Mouse (Mus musculus) kidney, adult 18-20 months (tissue): ENCODE measurements around the gene Psmc3ip.
"Not testable (repeated sequence)": the region's sequence is repeated elsewhere in the genome, so short reads cannot be mapped to it uniquely, and the experiment has no call there.

Source experiments
- DNase-seq: peaks from one replicate; pipeline ENCODE4 v3.0.0; 2021

The Psmc3ip gene

DNA sequence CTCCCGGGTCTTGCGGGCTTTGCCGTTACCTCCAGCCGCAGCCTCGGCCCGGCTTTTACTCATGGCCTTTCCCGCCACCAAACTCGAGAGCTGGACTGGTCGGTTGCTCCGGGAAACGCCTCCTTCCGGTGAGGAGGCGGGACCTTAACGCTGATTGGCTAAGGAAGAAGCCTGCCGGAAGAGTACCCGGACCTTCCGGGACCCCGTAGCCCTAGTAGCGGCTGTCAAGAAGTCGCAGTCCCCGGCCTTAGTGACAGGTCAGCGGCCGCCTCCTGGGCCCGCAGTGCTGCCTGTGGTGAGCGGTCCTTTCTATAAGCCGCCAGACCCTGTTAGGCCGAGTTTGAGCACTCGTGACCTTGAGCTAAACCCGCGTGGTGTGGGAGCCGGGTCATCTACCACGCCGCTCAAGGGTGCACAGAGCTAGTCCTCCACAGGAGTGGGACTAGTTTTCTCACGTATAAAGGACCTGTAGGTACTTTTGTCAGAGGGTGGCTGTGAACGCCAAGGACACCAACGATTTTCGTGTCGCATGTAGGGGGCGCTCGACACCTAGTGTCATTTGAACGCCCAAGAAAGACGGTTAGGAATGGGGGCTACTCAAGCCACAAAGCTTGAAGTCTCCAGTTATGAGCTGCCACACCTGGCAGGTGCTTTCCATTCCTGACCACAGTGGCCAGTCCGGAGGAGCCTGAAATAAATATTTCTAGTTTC, at the start of gene Psmc3ip:
Gene Psmc3ip, minus strand, starts transcription at position 123 of the 711 bp plus-strand sequence.
- DNase-seq, result peak; percentile 96

DNA sequence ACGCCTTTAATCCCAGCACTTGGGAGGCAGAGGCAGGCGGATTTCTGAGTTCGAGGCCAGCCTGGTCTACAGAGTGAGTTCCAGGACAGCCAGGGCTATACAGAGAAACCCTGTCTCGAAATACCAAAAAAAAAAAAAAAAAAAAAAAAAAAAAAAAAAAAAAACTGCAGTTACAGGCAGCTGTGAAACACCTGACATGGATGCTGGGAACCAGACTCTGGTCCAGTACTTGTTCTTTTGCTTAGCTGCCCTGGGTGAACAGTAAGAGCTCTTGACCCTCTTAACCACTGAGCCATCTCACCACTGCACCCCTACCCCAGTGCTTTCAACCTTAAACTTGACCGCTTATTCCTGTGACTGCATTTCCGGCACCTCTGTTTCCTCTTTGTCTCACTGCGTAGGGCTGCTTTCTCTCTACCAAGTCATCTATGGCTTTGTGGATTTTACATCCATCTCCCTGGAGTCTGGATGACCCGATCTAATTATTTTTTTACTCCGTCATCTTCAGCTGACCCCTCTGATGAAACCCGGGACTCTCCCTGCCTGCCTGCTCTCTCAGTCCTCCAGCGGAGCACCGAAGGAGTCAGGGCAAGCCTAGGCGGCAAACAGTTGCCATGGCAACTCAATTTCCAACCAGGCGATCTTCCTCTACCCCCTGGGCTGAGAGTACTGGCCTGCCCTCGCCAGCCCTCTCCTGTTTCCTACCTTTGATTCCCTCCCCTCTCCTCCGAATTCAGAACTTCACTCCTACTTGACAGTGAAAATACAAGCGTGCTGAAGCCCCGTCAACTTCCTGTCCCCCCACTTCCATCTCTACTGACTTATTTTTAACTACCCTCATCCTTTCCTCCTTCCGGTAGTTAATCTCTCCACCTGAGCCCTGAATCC, 48.3 kb upstream of the Psmc3ip start:
- peak; percentile 43 for DNase-seq

DNA sequence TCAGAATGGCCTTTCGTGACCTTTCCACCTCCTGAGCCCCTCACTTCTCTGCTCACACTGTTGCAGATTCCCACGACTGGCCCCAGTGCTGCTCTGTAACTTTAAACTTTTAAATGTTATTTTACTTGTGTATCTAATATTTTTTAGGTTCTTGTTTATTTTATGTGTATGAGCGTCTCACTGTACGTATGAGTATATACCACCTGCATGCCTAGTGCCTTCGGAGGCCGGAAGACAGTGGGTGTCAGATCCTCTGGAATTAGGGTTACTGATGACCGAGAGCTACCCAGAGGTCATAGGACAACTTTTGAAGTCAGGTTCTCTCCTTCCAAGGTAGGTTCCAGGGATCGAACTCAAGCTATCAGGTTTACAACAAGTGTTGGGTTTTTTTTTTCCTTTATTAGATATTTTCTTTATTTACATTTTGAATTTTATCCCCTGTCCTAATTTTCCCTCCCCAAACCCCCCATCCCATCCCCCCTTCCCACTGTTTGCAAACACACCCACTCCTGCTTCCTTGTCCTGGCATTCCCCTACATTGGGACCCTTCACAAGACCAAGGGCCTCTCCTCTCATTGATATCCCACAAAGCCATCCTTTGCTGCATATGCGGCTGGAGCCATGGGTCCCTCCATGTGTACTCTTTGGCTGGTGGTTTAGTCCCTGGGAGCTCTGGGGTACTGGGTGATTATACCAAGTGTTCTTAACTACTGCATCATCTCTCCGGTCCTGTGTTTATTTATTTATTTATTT, 47.2 kb upstream of the Psmc3ip start:
- no peak for DNase-seq

DNA sequence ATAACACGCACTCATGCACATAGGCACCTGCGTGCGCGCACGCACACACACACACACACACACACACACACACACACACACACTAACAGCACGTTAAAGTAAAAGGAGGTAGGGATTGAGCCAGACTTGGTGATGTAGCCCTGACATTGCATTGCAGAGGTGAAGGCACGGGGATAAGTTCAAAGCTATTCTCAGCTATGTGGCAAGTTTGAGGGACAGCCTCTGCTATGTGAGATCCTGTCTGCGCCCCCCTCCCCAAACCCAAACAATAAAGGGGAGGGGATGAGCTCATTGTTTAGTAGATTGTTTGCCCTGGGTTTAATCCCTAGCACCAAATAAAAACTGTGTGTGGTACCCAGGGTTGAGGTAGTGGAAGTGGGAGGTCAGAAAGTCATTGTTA, 45.9 kb upstream of the Psmc3ip start:
- DNase-seq, result no peak

DNA sequence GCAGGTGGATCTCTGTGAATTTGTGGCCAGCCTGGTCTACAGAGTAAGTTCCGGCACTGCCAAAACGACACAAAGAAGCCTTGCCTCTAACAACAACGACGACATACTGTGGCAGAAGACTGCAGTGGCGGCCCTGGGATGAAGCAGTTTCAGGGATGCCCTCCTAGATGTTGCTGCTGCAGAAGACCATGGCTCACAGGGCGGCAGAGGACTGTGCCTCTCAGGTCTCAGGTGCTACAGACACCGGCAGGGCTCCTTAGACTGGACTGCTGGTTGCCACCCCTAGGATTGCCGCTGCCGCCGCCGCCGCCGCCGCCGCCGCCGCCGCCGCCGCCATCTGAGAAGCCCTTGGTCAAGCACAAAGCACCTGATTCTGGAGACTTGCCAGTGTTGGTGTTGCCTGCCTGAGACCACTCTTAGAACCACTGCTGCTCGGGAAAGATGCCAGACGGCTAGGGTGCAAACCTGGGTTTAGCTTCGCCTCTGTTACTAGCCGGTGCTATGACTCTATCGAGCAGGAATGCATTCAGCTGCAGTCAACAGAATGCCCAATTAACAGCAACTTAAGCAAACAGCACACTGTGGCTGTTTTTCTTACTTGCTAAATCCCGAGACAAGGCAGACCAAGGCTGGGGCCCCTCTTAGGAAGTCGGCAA, 45.1 kb upstream of the Psmc3ip start:
- DNase-seq, result peak; percentile 36

DNA sequence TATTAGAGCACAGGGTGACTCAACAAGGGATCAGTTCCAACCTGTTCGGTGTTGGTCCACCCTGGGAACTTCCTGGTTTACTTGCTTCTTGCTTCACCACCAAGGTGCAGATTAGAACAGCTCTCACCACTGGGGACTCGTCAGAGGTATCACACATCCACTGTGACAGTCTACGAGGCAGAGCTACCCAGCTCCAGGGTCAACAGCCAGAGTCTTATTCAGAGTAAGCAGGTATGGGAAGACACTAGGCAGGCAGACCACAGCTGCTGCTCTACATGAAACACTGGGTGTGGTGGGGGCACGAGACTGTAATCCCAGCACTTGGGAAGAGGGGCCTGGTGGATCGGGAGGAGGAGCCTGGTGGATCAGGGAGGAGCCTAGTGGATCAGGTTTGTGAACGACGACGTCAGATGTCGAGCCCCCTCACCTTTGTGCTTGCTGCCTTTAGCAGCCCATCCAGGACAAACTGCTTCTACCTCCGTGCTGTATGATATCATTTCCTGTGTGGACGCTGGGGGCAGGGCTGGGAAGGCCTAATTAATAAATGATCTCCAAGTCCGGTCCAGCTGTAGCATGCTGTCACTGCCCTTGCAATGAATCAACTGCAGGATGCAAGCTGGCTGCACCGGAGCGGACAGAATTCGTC, 43.4 kb upstream of the Psmc3ip start:
- peak; percentile 64 for DNase-seq

DNA sequence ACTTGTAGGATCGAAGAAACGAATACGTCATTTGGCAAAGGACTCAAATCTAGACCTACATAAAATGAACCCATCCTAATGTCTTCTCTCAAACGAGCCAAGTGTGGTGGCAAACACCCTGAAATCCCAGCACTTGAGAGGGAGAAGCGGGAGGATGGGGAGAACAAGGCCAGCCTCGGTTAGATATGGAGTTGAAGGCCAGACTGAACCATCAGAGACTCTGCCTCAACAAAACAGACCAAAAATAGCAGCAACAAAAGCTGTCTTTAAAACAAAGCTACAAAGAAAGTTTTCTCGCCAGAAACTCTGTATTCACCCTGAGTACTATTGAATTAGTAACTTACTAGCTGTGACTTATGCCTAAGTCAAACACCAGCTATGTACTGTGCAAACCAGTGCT, 41.8 kb upstream of the Psmc3ip start:
- no peak for DNase-seq

DNA sequence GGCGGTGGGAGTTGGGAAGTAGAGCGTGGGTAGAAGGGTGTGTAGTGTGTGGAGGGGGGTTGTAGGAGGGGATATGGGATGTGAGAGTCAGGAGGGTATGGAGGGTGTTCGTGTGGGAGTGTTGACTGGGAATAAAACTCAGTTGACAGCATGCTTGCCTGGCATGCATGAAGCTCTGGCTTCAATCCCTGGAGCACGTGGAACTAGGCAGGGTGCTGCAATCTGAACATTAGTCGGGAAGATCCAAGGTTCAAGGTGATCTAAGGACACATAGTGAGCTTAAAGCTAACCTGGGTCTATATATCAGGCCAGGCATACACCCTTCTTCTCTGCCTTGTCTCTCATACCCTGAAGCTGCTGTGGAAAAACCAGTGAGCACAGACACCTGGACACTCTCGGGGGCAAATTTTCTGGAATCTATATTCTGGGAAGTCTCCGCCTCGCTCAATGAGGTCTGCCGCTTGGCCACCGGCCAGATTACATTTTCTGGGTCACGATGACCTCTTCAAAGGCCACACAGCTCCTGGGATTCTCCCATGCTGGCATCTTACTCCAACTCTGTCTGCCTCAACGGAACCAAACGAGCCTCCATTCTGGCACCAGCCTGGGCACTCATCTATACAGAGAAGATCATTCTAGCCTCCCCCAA, 39.1 kb upstream of the Psmc3ip start:
- DNase-seq, result peak; percentile 20

DNA sequence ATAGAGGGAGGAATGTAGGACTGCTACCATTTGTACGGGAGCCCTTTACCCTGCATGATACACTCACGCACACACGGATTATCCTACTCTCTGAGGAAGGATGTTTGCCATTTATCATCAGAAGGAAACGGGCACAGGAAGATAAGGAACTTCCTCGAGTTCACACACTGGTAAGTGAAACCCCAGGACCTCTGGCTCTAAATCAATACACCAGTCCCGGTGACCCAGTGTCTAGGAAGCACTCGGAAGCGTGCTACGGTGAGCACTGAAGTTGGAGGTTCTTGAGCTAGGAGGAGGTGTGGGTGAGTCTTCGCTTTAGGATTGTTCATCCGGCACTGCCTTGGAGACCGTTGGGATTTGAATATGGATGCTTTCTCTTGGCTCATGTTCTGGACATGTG, 37.8 kb upstream of the Psmc3ip start:
- peak; percentile 17 for DNase-seq

DNA sequence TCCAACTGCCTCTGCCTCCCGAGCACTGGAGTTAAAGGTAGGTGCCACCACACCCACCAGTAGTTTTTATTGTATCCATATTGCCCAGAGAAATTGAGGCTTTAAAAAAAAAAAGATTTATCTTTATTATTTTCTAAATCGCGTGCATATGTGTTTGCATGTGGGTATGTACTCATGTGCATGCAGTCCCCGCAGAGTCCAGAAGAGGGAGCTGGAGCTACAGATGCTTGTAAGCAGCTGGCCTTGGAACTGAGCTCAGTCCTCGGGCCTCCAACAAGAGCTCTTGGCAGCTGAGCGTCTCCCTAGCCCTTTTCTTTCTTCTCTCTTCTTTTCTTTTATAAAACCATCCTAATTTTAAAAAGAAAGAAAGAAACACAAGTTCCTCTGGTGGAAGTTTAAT, 36.5 kb upstream of the Psmc3ip start:
- DNase-seq, result peak; percentile 18

DNA sequence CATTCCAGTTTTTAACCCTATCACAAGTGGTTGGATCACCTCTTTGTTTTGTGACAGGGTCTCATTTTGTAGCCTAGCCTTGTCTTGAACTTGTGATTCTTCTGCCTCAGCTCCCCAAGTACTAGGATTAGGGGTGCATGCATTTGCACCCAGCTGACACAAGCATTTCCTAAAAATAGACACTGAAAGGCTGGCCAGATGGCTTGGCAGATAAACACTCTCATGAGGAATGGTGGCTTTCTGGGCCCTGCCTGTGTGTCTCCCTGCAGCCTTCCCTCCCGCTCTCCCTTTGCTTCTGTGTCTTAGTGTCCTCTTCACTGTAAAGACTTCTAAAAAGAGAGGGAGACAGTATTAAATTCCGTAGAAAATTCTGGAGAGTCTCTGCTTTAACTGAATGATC, 36.0 kb upstream of the Psmc3ip start:
- DNase-seq, result no peak

DNA sequence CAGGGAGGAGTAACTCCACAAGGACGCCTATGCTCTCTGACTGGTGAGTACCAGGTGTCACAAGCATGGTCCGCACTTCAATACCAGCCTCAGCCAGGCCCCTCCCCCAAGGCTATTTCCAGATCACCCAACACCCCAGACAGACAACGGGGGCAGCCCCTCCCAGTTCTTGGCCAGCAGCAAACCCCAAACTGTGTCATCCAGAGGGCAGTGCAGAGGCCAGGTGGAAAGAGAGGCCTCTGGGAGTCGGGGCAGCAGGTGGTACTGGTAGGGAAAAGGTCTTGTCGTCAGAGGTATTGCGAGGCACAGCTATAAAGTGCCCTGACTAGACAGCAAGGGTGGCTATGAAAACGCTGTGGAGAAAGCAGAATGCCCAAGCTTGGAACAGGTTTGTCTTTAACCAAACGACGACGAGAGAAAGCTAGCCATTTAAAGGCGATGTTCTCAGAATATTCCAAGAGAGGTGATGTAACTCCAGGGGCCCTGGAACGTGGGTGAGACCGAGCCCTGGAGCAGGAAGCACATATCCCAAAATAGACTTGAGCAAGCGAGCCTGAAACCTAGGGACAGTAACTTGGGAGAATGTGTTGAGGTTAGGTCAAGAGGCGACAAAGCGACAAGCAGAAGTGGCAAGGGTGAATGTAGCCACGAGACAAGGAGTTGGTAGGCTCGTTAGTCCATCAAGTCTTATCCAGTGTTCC, 35.0 kb upstream of the Psmc3ip start:
- peak; percentile 11 for DNase-seq

DNA sequence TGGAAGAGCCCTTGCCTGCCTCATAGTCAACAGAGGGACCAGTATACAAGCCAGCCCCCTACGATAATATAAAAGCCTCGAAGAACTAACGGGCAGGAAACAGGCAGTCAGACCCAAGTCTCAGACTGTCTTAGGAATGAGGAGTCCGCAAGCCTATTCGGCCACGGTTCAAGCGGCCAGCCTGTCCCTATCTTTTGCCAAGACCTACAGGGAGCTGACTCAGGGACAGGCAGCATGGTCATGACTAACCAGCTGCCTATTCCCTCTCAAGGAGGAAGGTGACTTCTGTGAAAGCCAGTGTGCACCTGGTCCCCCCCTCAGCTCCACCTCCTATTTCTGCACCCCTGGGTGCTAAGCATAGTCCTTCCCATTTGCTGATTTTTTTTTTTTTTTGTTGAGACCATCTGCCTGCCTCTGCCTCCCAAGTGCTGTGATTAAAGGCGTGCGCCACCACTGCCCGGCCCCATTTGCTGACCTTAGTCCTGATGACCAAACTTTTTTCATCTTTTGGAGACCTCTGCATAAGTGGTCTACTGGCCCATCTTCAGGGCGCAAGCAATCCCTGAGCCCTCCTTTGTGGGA, 33.9 kb upstream of the Psmc3ip start:
- no peak for DNase-seq

DNA sequence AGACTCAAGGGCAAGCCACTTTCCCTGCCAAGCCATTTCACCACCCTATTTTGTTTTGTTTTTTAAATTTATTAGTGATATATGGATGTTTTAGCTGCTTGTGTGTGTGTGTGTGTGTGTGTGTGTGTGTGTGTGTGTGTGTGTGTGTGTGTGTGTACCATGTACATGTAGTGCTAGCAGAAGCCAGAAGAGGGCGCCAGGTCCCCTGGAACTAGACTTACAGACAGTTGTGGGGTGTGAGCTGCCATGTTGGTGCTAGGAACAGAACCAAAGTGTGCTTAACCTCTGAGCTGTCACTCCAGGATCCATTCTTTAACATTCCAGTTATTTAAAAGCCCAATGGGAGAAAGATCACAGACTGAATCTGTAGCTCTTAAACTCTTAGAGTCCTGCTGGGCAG, 31.8 kb upstream of the Psmc3ip start:
- DNase-seq, result no peak

DNA sequence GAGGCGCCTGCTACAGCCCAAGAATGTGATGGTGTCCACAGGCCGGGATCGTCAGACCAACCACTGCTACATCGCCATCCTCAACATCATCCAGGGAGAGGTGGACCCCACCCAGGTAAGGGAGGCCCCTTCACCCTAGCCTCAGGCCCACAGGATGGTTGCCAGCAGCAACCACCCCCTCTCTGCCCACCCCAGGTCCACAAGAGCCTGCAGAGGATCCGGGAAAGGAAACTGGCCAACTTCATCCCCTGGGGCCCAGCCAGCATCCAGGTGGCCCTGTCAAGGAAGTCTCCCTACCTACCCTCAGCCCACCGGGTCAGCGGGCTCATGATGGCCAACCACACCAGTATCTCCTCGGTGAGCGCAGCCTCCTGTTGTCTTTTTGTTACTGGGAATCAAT, 29.8 kb upstream of the Psmc3ip start:
- not testable (repeated sequence) for DNase-seq

DNA sequence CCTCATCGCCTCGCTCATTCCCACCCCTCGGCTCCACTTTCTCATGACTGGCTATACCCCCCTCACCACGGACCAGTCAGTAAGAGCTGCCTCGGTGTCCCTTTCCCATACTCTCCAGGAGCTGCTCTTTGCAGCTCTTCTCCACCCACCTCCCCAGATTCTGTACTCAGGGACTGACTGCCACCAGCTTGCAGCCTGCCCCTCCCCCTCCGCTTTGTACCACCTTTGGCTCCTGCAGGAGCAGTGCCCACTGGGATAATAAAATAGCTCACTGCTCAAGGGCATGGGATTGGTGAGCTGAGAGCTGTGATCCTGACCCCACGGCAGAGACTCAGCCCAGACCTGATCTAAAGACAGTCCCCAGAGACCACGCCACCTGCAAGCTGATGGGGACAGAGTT, 29.3 kb upstream of the Psmc3ip start:
- not testable (repeated sequence) for DNase-seq

DNA sequence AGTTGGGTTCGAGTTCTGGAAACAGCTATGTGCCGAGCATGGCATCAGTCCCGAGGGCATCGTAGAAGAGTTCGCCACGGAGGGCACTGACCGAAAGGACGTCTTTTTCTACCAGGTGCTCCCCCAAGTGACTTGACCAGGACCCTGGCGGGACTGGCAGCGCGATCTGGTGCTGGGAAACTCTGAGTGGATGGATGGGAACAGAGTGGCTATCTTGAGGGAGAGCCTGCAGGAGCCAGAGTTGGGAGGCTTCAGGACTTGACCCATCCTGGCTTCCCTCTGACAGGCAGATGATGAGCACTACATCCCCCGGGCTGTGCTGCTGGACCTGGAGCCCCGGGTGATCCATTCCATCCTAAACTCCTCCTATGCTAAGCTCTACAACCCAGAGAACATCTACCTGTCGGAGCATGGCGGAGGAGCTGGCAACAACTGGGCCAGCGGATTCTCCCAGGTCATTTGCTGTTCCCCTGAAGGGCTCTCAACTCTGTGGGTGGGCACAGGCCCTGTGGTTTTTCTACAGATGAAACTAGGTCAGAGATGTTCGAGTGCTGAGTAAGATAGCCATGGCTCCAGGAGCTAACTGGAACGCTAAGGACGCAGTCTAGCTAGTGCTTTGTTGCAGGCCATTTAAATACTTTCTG, 25.4 kb upstream of the Psmc3ip start:
- DNase-seq, result no peak

DNA sequence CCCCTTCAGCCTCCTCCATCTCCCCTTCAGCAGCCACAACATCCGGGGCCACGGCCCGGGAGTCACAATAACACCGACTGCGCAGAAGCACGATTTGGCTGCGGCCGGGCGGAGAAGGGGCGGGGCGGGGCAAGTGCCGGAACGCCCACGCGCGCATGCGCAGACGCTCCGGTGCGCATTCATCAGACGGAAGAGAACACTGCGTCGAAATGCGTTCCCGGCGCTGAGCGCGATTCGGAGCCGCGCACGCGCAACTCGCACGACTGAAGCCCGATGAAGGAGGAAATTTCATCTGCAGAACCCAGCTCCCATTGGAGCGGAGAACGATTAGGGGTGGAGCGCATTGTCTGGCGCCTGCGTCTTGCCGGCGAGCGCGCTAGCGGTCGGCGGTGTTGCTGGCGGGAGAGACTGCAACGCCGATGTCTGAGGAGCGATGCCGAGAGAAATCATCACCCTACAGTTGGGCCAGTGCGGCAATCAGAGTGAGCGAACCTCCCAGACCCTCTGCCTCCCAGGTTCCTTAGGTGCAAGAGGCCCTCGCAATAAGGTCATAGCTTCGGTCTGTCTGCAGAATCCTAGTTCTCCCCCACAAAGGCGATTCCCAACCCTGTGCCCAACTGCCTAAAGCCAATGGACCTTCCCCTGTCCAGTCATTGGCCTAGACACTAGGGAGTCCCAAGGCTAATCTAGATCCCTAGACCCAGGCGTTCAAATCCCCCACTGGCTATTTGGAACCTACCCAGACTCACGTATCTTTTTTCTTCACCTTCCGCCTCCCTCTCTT, 24.7 kb upstream of the Psmc3ip start, which contains the start of the genes Retreg3 and Tubg1:
Gene Retreg3, minus strand, starts transcription at position 133 of the 784 bp plus-strand sequence.
Gene Tubg1, plus strand, starts transcription at position 178 of the 784 bp plus-strand sequence.
- peak; percentile 99 for DNase-seq

DNA sequence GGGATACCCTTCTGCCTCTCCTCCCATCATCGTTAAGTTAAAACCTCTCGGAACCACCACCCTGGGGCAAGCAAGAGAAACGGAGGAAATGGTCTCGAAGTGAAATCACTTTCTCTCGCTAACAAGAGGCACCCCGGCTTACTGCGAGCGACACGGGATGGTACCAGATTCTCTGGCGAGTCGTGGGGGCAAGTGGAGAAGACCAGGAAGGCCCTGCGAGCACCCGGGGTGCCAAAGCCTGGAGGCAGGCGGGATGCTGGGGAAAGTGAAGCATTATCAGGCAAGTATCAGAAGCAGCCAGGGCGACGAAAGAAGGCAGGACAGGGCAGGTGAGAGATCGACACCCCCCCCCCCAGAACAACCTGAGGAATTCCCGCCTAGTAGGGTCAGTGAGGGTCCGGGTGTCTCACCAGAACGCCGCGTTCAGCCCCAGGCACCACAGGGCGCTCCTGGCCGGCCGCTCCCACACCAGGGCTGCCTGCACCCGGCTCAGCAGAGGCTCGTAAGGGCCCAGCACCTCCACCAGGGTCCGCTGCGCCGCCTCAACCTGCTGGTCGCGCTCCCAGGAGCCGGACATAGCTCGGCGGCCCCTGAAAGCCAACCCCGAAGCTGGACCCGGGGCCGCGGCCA, 24.0 kb upstream of the Psmc3ip start:
- no peak for DNase-seq
